ENCODE assay signal across 17 mouse cellular contexts in the genomic region with DNA sequence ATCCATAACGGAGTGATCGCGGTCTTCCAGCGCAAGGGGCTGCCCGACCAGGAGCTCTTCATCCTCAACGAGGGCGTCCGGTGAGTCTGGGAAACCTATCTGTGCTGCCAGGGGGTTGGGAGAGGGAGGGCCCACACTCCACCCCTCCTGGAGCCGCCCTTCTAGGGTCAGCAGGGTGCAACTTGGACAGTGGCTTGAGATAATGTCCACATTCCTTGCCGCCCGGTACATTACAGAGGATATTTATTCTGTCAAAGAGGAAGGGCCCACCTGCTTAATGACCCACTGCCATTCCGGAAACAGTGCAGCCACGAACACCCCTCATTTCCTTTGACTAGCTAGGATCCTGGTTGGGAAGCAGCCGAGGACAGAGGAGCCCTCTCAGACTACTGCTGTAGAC. TPM values are rescaled to one million over a fixed set of nuclear protein-coding genes. Genes with fewer than 3 reads are reported as not detected.
DNase-seq lines count a peak whose midpoint lies in the region; ATAC-seq and TF ChIP-seq lines count a peak whose summit lies in the region.
"Had no signal": no experiment of that assay in that cellular context is flagged by ENCODE, and none has a peak within 500 bp of the region (broad histone marks: within the 10 kb centered on the region; RNA-seq: fewer than 3 reads in every experiment).

No protein-coding gene starts in this region.

- DNase-seq in kidney, adult 2 months, result peak; percentile 23
- DNase-seq in kidney, postnatal 36 days, result no peak
- DNase-seq in lung, postnatal 0 days (ENCODE audit: low spot score), result no peak
- no peak for DNase-seq in lung, adult 2 months
- DNase-seq in heart, postnatal 4 days, result peak; percentile 31
- DNase-seq in lung, postnatal 4 days, result peak; percentile 37 to 56
- DNase-seq: cerebellum, adult 18-20 months; right cerebral cortex, postnatal 4 days had no signal

- WGBS in kidney, adult 2 months, result 53% methylated on average over 14 of the region's 14 CpGs
- WGBS in lung, postnatal 0 days, result 52% methylated on average over 14 of the region's 14 CpGs
- 58% methylated on average over 14 of the region's 14 CpGs for WGBS in lung, adult 2 months
- WGBS in hindbrain, embryonic 13.5 days, result 77% methylated on average over 14 of the region's 14 CpGs

- no peaks in the 10 kb centered on the region for H3K9me3 ChIP-seq in lung, postnatal 0 days (ENCODE audit: low read length)
- no peaks in the 10 kb centered on the region for H3K9me3 ChIP-seq in hindbrain, embryonic 13.5 days
- H3K9me3 ChIP-seq: embryonic facial prominence, embryonic 12.5 days; neural tube, embryonic 13.5 days had no signal

- no peak for TF ChIP-seq POLR2A in kidney, adult 2 months (IDR thresholded peaks at IDR 0.05; ENCODE audit: low read depth, low read length)
- no peak for TF ChIP-seq POLR2A in lung, adult 2 months (IDR thresholded peaks at IDR 0.05; ENCODE audit: borderline replicate concordance, extremely low read depth, low read depth, low read length)

- no peaks in the 10 kb centered on the region for H3K27me3 ChIP-seq in kidney, adult 2 months (replicated peaks; ENCODE audit: control insufficient read depth, insufficient read depth, low read length)
- H3K27me3 ChIP-seq in lung, postnatal 0 days (replicated peaks; ENCODE audit: insufficient read depth, low read length), result no peaks in the 10 kb centered on the region
- peaks cover 16% of the 10 kb centered on the region for H3K27me3 ChIP-seq in hindbrain, embryonic 13.5 days
- H3K27me3 ChIP-seq: embryonic facial prominence, embryonic 12.5 days; neural tube, embryonic 13.5 days had no signal

- no peak overlapping the region for H3K4me3 ChIP-seq in kidney, adult 2 months (ENCODE audit: insufficient read depth, low read depth, low read length)
- H3K4me3 ChIP-seq in lung, postnatal 0 days (ENCODE audit: low read depth, low read length), result no peak overlapping the region
- H3K4me3 ChIP-seq in lung, adult 2 months (replicated peaks; ENCODE audit: extremely low read depth, low read depth, low read length), result no peak overlapping the region
- no peak overlapping the region for H3K4me3 ChIP-seq in hindbrain, embryonic 13.5 days
- H3K4me3 ChIP-seq: embryonic facial prominence, embryonic 12.5 days; neural tube, embryonic 13.5 days had no signal

- H3K4me2 ChIP-seq in lung, postnatal 0 days (replicated peaks; ENCODE audit: low read depth, low read length), result no peak overlapping the region
- H3K4me2 ChIP-seq in hindbrain, embryonic 13.5 days, result no peak overlapping the region
- H3K4me2 ChIP-seq: embryonic facial prominence, embryonic 12.5 days; hindbrain, embryonic 14.5 days; neural tube, embryonic 13.5 days had no signal

- H3K9ac ChIP-seq in lung, postnatal 0 days (replicated peaks; ENCODE audit: low read depth), result no peak overlapping the region
- no peak overlapping the region for H3K9ac ChIP-seq in hindbrain, embryonic 13.5 days
- H3K9ac ChIP-seq: embryonic facial prominence, embryonic 12.5 days; hindbrain, embryonic 14.5 days; liver, embryonic 14.5 days; neural tube, embryonic 13.5 days had no signal

- ATAC-seq in lung, postnatal 0 days, result peak; percentile 69
- ATAC-seq in hindbrain, embryonic 13.5 days (ENCODE audit: low FRiP score), result no peak
- no peak for ATAC-seq in inflammation-experienced regulatory T-cells, adult 6 months

- no peaks in the 10 kb centered on the region for H3K36me3 ChIP-seq in kidney, adult 2 months (ENCODE audit: control insufficient read depth, insufficient read depth, low read length)
- no peaks in the 10 kb centered on the region for H3K36me3 ChIP-seq in lung, postnatal 0 days (ENCODE audit: insufficient read depth, low read length)
- peaks cover 36% of the 10 kb centered on the region for H3K36me3 ChIP-seq in hindbrain, embryonic 13.5 days

- no peak overlapping the region for H3K27ac ChIP-seq in kidney, adult 2 months (ENCODE audit: insufficient read depth, low read depth, low read length)
- no peak overlapping the region for H3K27ac ChIP-seq in lung, postnatal 0 days (ENCODE audit: low read length)
- H3K27ac ChIP-seq in hindbrain, embryonic 13.5 days, result no peak overlapping the region
- H3K27ac ChIP-seq: embryonic facial prominence, embryonic 12.5 days; hindbrain, embryonic 14.5 days; liver, embryonic 14.5 days; neural tube, embryonic 13.5 days had no signal

- peaks cover 9% of the 10 kb centered on the region; the same call in 1 of the 2 replicates for H3K4me1 ChIP-seq in kidney, adult 2 months (ENCODE audit: control insufficient read depth, insufficient read depth, low read length)
- no peaks in the 10 kb centered on the region for H3K4me1 ChIP-seq in lung, postnatal 0 days (ENCODE audit: insufficient read depth, low read depth, low read length)
- H3K4me1 ChIP-seq in lung, adult 2 months (ENCODE audit: control insufficient read depth, insufficient read depth, low read length), result no peaks in the 10 kb centered on the region
- 0 out of 2 replicates have a peak, but pooled peaks cover 4% of the 10 kb centered on the region for H3K4me1 ChIP-seq in hindbrain, embryonic 13.5 days (replicated peaks)

- TF ChIP-seq EP300 in lung, postnatal 0 days (IDR thresholded peaks at IDR 0.05), result peak; percentile 63

- no peak for TF ChIP-seq CTCF in kidney, adult 2 months (conservative IDR thresholded peaks at IDR 0.05; ENCODE audit: insufficient read depth, insufficient read length, low read depth, low read length)
- no peak for TF ChIP-seq CTCF in lung, postnatal 0 days (IDR thresholded peaks at IDR 0.05)
- no peak for TF ChIP-seq CTCF in lung, adult 2 months (IDR thresholded peaks at IDR 0.05; ENCODE audit: insufficient read depth, low read length)

RNA-seq across cellular contexts. Expression of gene Prr5, which starts 18.5 kb away (rescaled TPM):
- 63.6 and 68.4 TPM in 2 replicates for polyA plus RNA-seq in kidney, adult 2 months (2012; rRNA removed)
- polyA plus RNA-seq in lung, postnatal 0 days (2015; fragmentation: Nextera tagmentation; extraction: Ambion mirVana), result 8.8 and 9.2 TPM in 2 replicates
- polyA plus RNA-seq in lung, adult 2 months (2012; rRNA removed), result 12.9 and 14.1 TPM in 2 replicates
- total RNA-seq in heart, postnatal 4 days (2021), result 10 to 100 TPM; 11.6 to 12.3 TPM
- polyA plus RNA-seq in hindbrain, embryonic 13.5 days (2015; fragmentation: Nextera tagmentation; extraction: Ambion mirVana), result 18.3 and 19.6 TPM in 2 replicates
- 1 to 10 TPM in 1 of 3 experiments, not detected in 2; 1.5 TPM for polyA plus RNA-seq in inflammation-experienced regulatory T-cells, adult 6 months (2017; shearing (Covaris generic))

RNA-seq across cellular contexts. Expression of gene Arhgap8, which starts 31.9 kb away (rescaled TPM):
- polyA plus RNA-seq in kidney, adult 2 months (2012; rRNA removed), result 4.7 and 5.3 TPM in 2 replicates
- 15.9 and 19.4 TPM in 2 replicates for polyA plus RNA-seq in lung, postnatal 0 days (2015; fragmentation: Nextera tagmentation; extraction: Ambion mirVana)
- 20.3 and 22.1 TPM in 2 replicates for polyA plus RNA-seq in lung, adult 2 months (2012; rRNA removed)
- 1 to 10 TPM; 3.8 to 4.0 TPM for total RNA-seq in heart, postnatal 4 days (2021)
- polyA plus RNA-seq in hindbrain, embryonic 13.5 days (2015; fragmentation: Nextera tagmentation; extraction: Ambion mirVana), result 1.0 TPM in 2 replicates
- polyA plus RNA-seq in inflammation-experienced regulatory T-cells, adult 6 months (2017; shearing (Covaris generic)), result under 1 TPM in 1 of 3 experiments, not detected in 2; 0.24 TPM
- total RNA-seq: common myeloid progenitor, adult 5-6 weeks; monocyte, adult 5-6 weeks had no signal
- polyA plus RNA-seq: C2C12 had no signal

Comparison
In these comparisons a context has a peak if more than half of its experiments do, and no peak if none do; other contexts are left out.
1. DNase-seq: peak in kidney, adult 2 months (single experiment), heart, postnatal 4 days (single experiment) and lung, postnatal 4 days (2 of 2); none in kidney, postnatal 36 days (0 of 2), lung, postnatal 0 days (single experiment) and lung, adult 2 months (single experiment).